Mouse (Mus musculus) heart, embryonic 15.5 days (tissue): ENCODE measurements around the gene Tlr9. TPM values are rescaled to one million over a fixed set of nuclear protein-coding genes. Genes with fewer than 3 reads are reported as not detected.

ENCODE experiments used
- ATAC-seq: fragments of 200-750 bp; cut with Nextera tagmentation; replicated peaks from 2 replicates; pipeline ENCODE4 v1.8.0; 2017; ENCODE audit warnings: low read depth, moderate TSS enrichment; ENCODE audit not compliant: insufficient number of reproducible peaks, insufficient read depth, low FRiP score
- H3K27ac ChIP-seq: fragments of 300-500 bp; sonication (generic); 2 replicates; pipeline ENCODE4 v1.5.1; 2015; ENCODE audit warnings: mild to moderate bottlenecking, inconsistent platforms
- H3K27me3 ChIP-seq: fragments of 300-500 bp; sonication (generic); 2 replicates; pipeline ENCODE4 v1.6.1; 2015; ENCODE audit warnings: inconsistent platforms
- H3K36me3 ChIP-seq: fragments of 300-500 bp; sonication (generic); 2 replicates; pipeline ENCODE4 v1.6.1; 2015; ENCODE audit warnings: mild to moderate bottlenecking, inconsistent platforms
- H3K4me1 ChIP-seq: fragments of 300-500 bp; sonication (generic); replicated peaks from 2 replicates; pipeline ENCODE4 v1.6.1; 2015; ENCODE audit warnings: inconsistent platforms
- H3K4me2 ChIP-seq: fragments of 300-500 bp; sonication (generic); 2 replicates; pipeline ENCODE4 v1.6.1; 2015; ENCODE audit warnings: inconsistent platforms, mild to moderate bottlenecking, moderate library complexity
- H3K4me3 ChIP-seq: fragments of 300-500 bp; sonication (generic); 2 replicates; pipeline ENCODE4 v1.5.1; 2015; ENCODE audit warnings: mild to moderate bottlenecking, inconsistent platforms
- H3K9ac ChIP-seq: fragments of 300-500 bp; sonication (generic); 2 replicates; pipeline ENCODE4 v1.6.1; 2015; ENCODE audit warnings: mild to moderate bottlenecking, inconsistent platforms
- H3K9me3 ChIP-seq: fragments of 300-500 bp; sonication (generic); replicated peaks from 2 replicates; pipeline ENCODE4 v1.6.1; 2016; ENCODE audit warnings: inconsistent platforms
- WGBS: fragments of 180-500 bp; shearing (Covaris S2); methylation state at CpG from one replicate; pipeline ENCODE4 v1.1.7; 2015; ENCODE audit warnings: mixed read lengths; 5-methylcytosine and 5-hydroxymethylcytosine counted together
- polyA plus RNA-seq: library from polyadenylated mRNA; unstranded; fragments of >200 nt; fragmentation: Nextera tagmentation; extraction: Ambion mirVana; gene quantifications from 2 replicates; pipeline ENCODE4 v1.2.1, GENCODE M21; 2015

Gene Tlr9
- polyA plus RNA-seq, 1 experiment from 2014 or later = 0.04 TPM

DNA sequence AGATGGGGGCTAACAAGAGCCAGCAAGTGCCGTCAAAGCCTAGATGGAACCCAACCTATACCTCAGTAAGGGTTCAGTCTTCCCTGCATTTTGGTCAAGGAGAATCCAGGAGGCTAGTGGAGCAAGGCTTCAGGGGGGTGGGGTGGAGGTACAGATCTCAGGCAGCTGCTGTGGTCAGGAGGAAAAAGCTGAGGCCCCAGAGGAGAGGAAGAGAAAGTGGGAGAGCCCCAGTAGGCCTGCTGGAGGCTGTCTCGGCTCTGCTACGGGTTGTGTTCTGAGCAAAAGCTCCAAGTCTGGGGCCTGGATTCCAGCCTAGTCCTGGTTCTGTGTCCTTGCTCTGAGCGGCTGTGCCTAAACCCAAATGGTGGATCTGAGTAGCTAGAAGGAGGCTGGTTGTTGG lies 596 bp downstream of the Tlr9 start:
- 68% methylated on average over 4 of the region's 4 CpGs for WGBS
- no peaks in the 10 kb centered on the region for H3K36me3 ChIP-seq
- no peak overlapping the region for H3K4me3 ChIP-seq
- peaks cover 13% of the 10 kb centered on the region for H3K27me3 ChIP-seq
- ATAC-seq = no peak
- H3K4me2 ChIP-seq = no peak overlapping the region
- H3K4me1 ChIP-seq = peaks cover 14% of the 10 kb centered on the region
- H3K27ac ChIP-seq = no peak overlapping the region
- H3K9me3 ChIP-seq = no peaks in the 10 kb centered on the region
- no peak overlapping the region for H3K9ac ChIP-seq

- Histone ChIP-seq H3K36me3 (no peaks in the 10 kb centered on the region), H3K27ac (no peak overlapping the region), H3K4me1 (peaks cover 16% of the 10 kb centered on the region), H3K4me3 (peak overlapping the region; percentile 47), H3K9ac (peak overlapping the region; percentile 36), H3K4me2 (peak overlapping the region; percentile 78), H3K9me3 (no peaks in the 10 kb centered on the region), H3K27me3 (peaks cover 13% of the 10 kb centered on the region)
- 52% methylated on average over 24 of the region's 24 CpGs for WGBS
- ATAC-seq = no peak
Measured at GRCm38 (mm10) chr9:106225469-106226150, 3.2 kb downstream of the Tlr9 start.

DNA sequence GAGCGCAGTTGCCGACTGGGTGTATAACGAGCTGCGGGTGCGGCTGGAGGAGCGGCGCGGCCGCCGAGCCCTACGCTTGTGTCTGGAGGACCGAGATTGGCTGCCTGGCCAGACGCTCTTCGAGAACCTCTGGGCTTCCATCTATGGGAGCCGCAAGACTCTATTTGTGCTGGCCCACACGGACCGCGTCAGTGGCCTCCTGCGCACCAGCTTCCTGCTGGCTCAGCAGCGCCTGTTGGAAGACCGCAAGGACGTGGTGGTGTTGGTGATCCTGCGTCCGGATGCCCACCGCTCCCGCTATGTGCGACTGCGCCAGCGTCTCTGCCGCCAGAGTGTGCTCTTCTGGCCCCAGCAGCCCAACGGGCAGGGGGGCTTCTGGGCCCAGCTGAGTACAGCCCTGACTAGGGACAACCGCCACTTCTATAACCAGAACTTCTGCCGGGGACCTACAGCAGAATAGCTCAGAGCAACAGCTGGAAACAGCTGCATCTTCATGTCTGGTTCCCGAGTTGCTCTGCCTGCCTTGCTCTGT lies 3.8 kb downstream of the Tlr9 start:
- WGBS = 8% methylated on average over 34 of the region's 34 CpGs
- Histone ChIP-seq H3K27me3 (peaks cover 13% of the 10 kb centered on the region), H3K4me3 (peak overlapping the region; percentile 47), H3K9ac (peak overlapping the region; percentile 36), H3K9me3 (no peaks in the 10 kb centered on the region), H3K36me3 (no peaks in the 10 kb centered on the region), H3K4me2 (peak overlapping the region; percentile 78), H3K4me1 (peaks cover 16% of the 10 kb centered on the region), H3K27ac (no peak overlapping the region)
- peak; percentile 45; the same call in 1 of the 2 replicates for ATAC-seq

- WGBS = 31% methylated on average over 8 of the region's 8 CpGs
- H3K4me2 ChIP-seq = no peak overlapping the region
Measured at GRCm38 (mm10) chr9:106227790-106228429, 5.5 kb downstream of the Tlr9 start.

GRCm38 (mm10) chr9:106230051-106230733 lies 7.8 kb downstream of the Tlr9 start:
- no peak for ATAC-seq
- WGBS = 66% methylated on average over 9 of the region's 9 CpGs
- Histone ChIP-seq H3K4me1 (peaks cover 23% of the 10 kb centered on the region), H3K27me3 (peaks cover 6% of the 10 kb centered on the region), H3K4me3 (no peak overlapping the region), H3K27ac (peak overlapping the region; percentile 42; the same call in 1 of the 2 replicates), H3K36me3 (peaks cover 32% of the 10 kb centered on the region), H3K9me3 (no peaks in the 10 kb centered on the region), H3K4me2 (no peak overlapping the region), H3K9ac (no peak overlapping the region)

More at GRCm38 (mm10) chr9:106227790-106228429, 5.5 kb downstream of the Tlr9 start:
- Histone ChIP-seq H3K36me3 (peaks cover 9% of the 10 kb centered on the region; the same call in 1 of the 2 replicates), H3K4me1 (peaks cover 16% of the 10 kb centered on the region), H3K9me3 (no peaks in the 10 kb centered on the region), H3K9ac (no peak overlapping the region), H3K27me3 (peaks cover 13% of the 10 kb centered on the region), H3K27ac (peak overlapping the region; percentile 25; the same call in 1 of the 2 replicates), H3K4me3 (no peak overlapping the region)
- no peak for ATAC-seq

GRCm38 (mm10) chr9:106230734-106231106 lies 8.3 kb downstream of the Tlr9 start:
- no peaks in the 10 kb centered on the region for H3K9me3 ChIP-seq
- no peak overlapping the region for H3K9ac ChIP-seq
- 41% methylated on average over 3 of the region's 3 CpGs for WGBS
- ATAC-seq = no peak
- peaks cover 27% of the 10 kb centered on the region for H3K4me1 ChIP-seq
- 0 out of 2 replicates have a peak overlapping the region, but pooled peaks have one; percentile 42 for H3K27ac ChIP-seq
- H3K36me3 ChIP-seq = peaks cover 37% of the 10 kb centered on the region
- H3K4me3 ChIP-seq = no peak overlapping the region
- peaks cover under 1% of the 10 kb centered on the region for H3K27me3 ChIP-seq
- no peak overlapping the region for H3K4me2 ChIP-seq

DNA sequence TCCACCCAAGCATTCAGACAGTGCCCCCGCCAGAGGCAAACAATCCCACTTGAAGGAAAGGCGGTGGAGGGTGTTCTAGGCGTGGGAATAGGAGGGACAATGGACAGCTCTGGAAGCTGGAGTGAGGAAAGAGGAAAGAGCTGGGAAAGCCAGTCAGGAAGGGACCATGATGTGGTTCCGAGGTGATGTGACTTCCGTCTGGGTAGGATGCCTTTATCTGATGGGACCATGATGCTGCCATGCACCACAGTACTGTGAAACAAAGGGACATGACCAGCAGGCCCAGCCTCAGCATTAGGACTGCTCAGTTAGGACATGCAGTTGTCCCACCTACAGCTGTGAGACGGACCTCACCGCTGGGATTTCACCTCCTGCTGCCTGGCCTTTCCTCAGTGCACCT lies 8.8 kb downstream of the Tlr9 start:
- no peak overlapping the region for H3K4me3 ChIP-seq
- peaks cover 23% of the 10 kb centered on the region for H3K4me1 ChIP-seq
- H3K36me3 ChIP-seq = peaks cover 42% of the 10 kb centered on the region
- no peak overlapping the region for H3K9ac ChIP-seq
- no peak overlapping the region for H3K4me2 ChIP-seq
- no peak overlapping the region for H3K27ac ChIP-seq
- ATAC-seq = no peak
- no peaks in the 10 kb centered on the region for H3K27me3 ChIP-seq
- 75% methylated on average over 7 of the region's 7 CpGs for WGBS
- H3K9me3 ChIP-seq = no peaks in the 10 kb centered on the region

DNA sequence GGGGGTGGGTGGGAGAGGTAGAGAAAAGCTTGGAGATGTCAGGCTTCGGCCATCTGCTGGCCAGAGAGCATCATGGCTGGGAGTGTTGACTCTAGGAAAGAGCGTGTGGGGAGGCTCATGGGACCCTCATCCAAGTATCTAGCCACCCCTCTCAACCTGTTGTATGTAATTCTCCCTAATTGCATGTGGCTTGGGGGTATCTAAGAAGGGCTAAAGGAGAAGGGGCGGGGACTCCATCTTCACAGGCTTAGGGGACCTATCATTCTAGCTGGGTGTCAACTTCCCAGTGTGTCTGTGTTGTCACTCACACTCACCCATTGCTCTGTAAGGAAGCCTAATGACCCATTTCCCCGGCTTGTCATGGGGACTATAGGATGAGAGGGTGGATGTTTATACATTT lies 9.4 kb downstream of the Tlr9 start:
- Histone ChIP-seq H3K9ac (no peak overlapping the region), H3K4me3 (no peak overlapping the region), H3K4me1 (peaks cover 19% of the 10 kb centered on the region), H3K36me3 (peaks cover 48% of the 10 kb centered on the region), H3K9me3 (no peaks in the 10 kb centered on the region), H3K4me2 (no peak overlapping the region), H3K27ac (no peak overlapping the region), H3K27me3 (no peaks in the 10 kb centered on the region)
- ATAC-seq = no peak
- WGBS = 70% methylated on average over 4 of the region's 4 CpGs

GRCm38 (mm10) chr9:106232956-106233355 lies 10.6 kb downstream of the Tlr9 start:
- peaks cover 60% of the 10 kb centered on the region for H3K36me3 ChIP-seq
- 78% methylated on average over 3 of the region's 3 CpGs for WGBS
- no peak for ATAC-seq
- H3K9me3 ChIP-seq = no peaks in the 10 kb centered on the region
- H3K4me1 ChIP-seq = peaks cover 15% of the 10 kb centered on the region
- no peak overlapping the region for H3K4me3 ChIP-seq
- H3K4me2 ChIP-seq = no peak overlapping the region
- no peak overlapping the region for H3K9ac ChIP-seq
- no peaks in the 10 kb centered on the region for H3K27me3 ChIP-seq
- no peak overlapping the region for H3K27ac ChIP-seq

DNA sequence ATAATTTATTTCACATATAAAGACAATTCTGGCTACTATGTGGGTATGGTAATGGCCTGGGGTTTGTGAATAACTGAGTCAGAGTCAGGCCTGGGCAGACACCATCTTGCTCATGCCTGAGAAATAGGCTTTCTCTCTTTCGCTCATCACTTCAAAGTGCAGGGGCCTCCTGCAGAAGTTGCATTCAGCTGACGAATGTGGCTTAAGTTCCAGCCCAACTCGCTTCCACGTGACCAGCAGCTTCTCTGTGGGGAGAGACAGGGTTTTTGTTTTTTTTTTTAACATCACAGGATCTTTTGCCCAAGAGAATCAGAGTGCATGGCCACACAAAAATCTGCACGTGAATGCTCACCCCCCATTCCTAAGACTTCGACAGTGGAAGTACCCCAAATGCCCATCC lies 11.6 kb downstream of the Tlr9 start:
- no peaks in the 10 kb centered on the region for H3K27me3 ChIP-seq
- no peak overlapping the region for H3K4me3 ChIP-seq
- no peak for ATAC-seq
- no peak overlapping the region for H3K4me2 ChIP-seq
- 77% methylated on average over 6 of the region's 6 CpGs for WGBS
- peaks cover 70% of the 10 kb centered on the region for H3K36me3 ChIP-seq
- no peaks in the 10 kb centered on the region for H3K9me3 ChIP-seq
- no peak overlapping the region for H3K9ac ChIP-seq
- H3K27ac ChIP-seq = no peak overlapping the region
- peaks cover 13% of the 10 kb centered on the region for H3K4me1 ChIP-seq

DNA sequence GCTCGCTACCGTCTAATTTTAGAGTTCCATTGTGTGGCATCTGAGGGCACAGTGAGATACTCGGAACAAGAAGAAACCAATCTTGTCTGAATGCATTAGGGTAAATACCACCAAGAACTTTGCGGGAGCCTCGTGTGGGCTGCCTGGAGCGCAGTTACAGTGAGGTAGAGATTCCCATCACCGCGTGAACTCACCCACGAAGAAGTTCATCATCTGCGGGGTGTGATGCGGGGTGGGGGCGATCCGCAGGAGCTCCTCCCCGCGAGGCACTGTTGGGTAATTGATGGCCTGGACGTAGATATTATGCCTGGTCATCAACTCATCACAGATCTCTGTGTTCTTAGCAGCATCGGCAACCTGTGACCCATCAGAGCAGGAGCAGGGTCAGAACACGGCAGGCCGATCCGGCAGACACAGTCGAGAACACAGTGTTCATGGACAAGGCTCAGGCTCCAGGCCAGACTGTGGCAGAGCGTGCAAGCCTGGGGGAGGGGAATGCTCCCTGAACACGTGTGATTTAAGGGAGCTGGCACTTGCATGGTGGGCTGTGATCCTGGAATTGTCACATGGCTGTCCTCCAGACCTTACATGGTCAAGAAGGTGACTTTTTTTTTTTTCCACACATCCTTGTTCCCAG lies 12.9 kb downstream of the Tlr9 start:
- no peaks in the 10 kb centered on the region for H3K9me3 ChIP-seq
- H3K27me3 ChIP-seq = no peaks in the 10 kb centered on the region
- no peak overlapping the region for H3K4me3 ChIP-seq
- H3K27ac ChIP-seq = no peak overlapping the region
- no peak overlapping the region for H3K9ac ChIP-seq
- 75% methylated on average over 23 of the region's 23 CpGs for WGBS
- H3K4me1 ChIP-seq = peaks cover 13% of the 10 kb centered on the region
- peaks cover 83% of the 10 kb centered on the region for H3K36me3 ChIP-seq
- ATAC-seq = no peak; the same call in 1 of the 2 replicates
- no peak overlapping the region for H3K4me2 ChIP-seq
